Mouse (Mus musculus) kidney, postnatal 0 days (tissue): ENCODE data around the gene Gtpbp1. TPM values are rescaled to one million over a fixed set of nuclear protein-coding genes. Genes with fewer than 3 reads are reported as not detected.

ENCODE experiments used
- ATAC-seq: fragments of 200-750 bp; cut with Nextera tagmentation; replicated peaks from 2 replicates; pipeline ENCODE4 v1.8.0; 2017; ENCODE audit warnings: low read depth, moderate number of reproducible peaks, moderate TSS enrichment, moderate library complexity; ENCODE audit not compliant: low FRiP score
- DNase-seq: peaks from one replicate; pipeline ENCODE4 v3.0.0-alpha.2; 2016; ENCODE audit warnings: low spot score
- H3K27ac ChIP-seq: fragments of 300-500 bp; sonication (generic); 2 replicates; pipeline ENCODE4 v1.5.1; 2014; ENCODE audit warnings: mild to moderate bottlenecking
- H3K27me3 ChIP-seq: fragments of 300-500 bp; sonication (generic); 2 replicates; pipeline ENCODE4 v1.6.1; 2014; ENCODE audit warnings: low read length, mixed read lengths; ENCODE audit not compliant: insufficient read depth
- H3K36me3 ChIP-seq: fragments of 300-500 bp; sonication (generic); 2 replicates; pipeline ENCODE4 v1.6.1; 2014; ENCODE audit warnings: low read length, mixed read lengths; ENCODE audit not compliant: insufficient read depth
- H3K4me1 ChIP-seq: fragments of 300-500 bp; sonication (generic); replicated peaks from 2 replicates; pipeline ENCODE4 v1.6.1; 2014; ENCODE audit warnings: antibody characterized with exemption, low read length, mixed read lengths; ENCODE audit not compliant: insufficient read depth
- H3K4me2 ChIP-seq: fragments of 300-500 bp; sonication (generic); 2 replicates; pipeline ENCODE4 v1.6.1; 2014; ENCODE audit warnings: mild to moderate bottlenecking, low read length, moderate library complexity, mixed read lengths
- H3K4me3 ChIP-seq: fragments of 300-500 bp; sonication (generic); replicated peaks from 2 replicates; pipeline ENCODE4 v1.5.1; 2014; ENCODE audit warnings: low read depth, low read length
- H3K9ac ChIP-seq: fragments of 300-500 bp; sonication (generic); 2 replicates; pipeline ENCODE4 v1.6.1; 2014; ENCODE audit warnings: low read depth, low read length
- H3K9me3 ChIP-seq: fragments of 300-500 bp; sonication (generic); replicated peaks from 2 replicates; pipeline ENCODE4 v1.6.1; 2016; ENCODE audit warnings: low read length, inconsistent platforms, mixed read lengths
- CTCF ChIP-seq: IDR thresholded peaks from 2 replicates; pipeline ENCODE4 v1.5.1; 2016; ENCODE audit warnings: antibody characterized with exemption, low read depth, mild to moderate bottlenecking, moderate library complexity
- WGBS: fragments of 180-500 bp; shearing (Covaris S2); extraction: QIAGEN DNeasy Blood & Tissue Kit; methylation state at CpG from one replicate; pipeline ENCODE4 v1.1.7; 2014; 5-methylcytosine and 5-hydroxymethylcytosine counted together
- polyA plus RNA-seq: library from polyadenylated mRNA; unstranded; fragments of >200 nt; fragmentation: Nextera tagmentation; extraction: Ambion mirVana; gene quantifications from 2 replicates; pipeline ENCODE4 v1.2.1, GENCODE M21; 2015

Gtpbp1 gene
- polyA plus RNA-seq, 1 experiment from 2014 or later = 24.3 TPM

DNA sequence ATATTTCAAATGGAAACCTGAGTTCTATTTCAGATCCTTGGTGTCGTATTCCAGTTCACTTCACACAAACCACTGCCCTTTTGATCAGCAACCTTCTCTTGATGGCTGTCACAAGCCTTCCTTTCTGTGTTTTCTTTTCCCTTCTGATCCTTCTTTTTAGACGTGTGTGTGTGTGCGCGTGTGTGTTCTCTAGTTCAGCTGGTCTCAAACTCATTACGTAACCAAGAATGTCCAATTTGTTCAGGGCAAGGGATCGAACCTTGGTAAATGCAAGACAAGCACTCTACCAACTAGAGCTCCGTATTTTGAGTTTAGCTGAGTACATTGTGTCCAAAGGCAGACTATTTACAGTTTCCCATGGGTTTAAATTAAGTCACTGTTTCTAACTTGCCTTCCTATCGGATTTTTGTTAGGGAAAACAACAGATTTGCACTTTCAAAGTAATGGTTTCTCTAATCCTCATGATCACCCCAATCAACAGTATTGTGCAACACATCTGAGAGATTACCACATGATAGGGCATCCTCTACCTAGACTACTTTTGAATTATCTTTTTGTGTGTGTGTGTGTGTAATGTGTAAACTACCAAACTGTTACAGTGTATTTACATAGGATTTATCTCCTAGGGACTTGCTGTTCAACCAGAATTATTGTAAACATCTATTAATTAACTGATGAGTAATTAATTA, 2.2 kb upstream of the Gtpbp1 start:
- H3K4me1 ChIP-seq = peaks cover 42% of the 10 kb centered on the region
- no peaks in the 10 kb centered on the region for H3K36me3 ChIP-seq
- peak overlapping the region; percentile 88 for H3K4me3 ChIP-seq
- no peak for DNase-seq
- peak overlapping the region; percentile 89 for H3K27ac ChIP-seq
- H3K27me3 ChIP-seq = no peaks in the 10 kb centered on the region
- no peak for ATAC-seq
- WGBS = 3% methylated on average over 8 of the region's 8 CpGs
- no peak for TF ChIP-seq CTCF
- peak overlapping the region; percentile 92; the same call in 1 of the 2 replicates for H3K9ac ChIP-seq
- peak overlapping the region; percentile 78 for H3K4me2 ChIP-seq
- H3K9me3 ChIP-seq = no peaks in the 10 kb centered on the region

DNA sequence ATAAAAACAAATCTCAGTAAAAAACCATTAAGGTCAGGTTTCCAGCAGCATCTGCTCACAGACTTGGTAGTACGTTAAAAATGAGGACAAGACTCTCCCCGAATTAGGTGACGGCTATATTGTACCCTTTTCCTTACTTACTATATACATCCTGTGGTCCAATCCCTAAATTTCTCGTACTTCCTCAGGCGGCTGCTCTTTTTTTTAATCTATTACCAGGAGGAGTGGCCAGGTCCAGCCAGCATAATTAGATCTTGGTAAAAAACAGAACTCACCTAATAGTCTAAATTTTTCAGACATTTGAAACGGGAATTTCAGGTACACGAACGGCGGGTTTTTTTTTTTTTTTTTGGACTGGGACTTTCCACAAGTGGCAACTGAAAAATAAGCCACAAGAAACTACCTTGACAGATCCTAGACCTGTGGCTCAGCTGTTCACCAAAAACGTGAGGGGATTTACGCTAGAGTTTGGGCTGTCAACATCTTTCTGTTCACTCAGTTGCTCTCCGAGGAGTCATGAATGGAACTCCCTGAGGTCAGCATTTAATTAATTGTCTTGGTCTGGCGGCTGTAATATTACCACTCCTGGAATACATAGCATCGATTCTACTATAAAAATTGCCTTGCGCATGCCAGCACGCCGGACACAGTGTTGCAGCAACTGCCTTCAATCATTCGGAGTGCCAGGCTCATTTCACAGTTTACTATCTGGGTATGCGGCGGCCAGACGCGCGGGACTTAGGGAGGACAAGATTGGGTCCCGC, 801 bp upstream of the Gtpbp1 start:
- 9% methylated on average over 24 of the region's 24 CpGs for WGBS
- peak overlapping the region; percentile 90 for H3K4me3 ChIP-seq
- no peaks in the 10 kb centered on the region for H3K36me3 ChIP-seq
- H3K27ac ChIP-seq = peak overlapping the region; percentile 60; the same call in 1 of the 2 replicates
- H3K4me1 ChIP-seq = peaks cover 36% of the 10 kb centered on the region
- TF ChIP-seq CTCF = no peak
- ATAC-seq (no peak), DNase-seq (no peak)
- H3K9me3 ChIP-seq = no peaks in the 10 kb centered on the region
- H3K9ac ChIP-seq = no peak overlapping the region
- H3K27me3 ChIP-seq = no peaks in the 10 kb centered on the region
- peak overlapping the region; percentile 72 for H3K4me2 ChIP-seq

DNA sequence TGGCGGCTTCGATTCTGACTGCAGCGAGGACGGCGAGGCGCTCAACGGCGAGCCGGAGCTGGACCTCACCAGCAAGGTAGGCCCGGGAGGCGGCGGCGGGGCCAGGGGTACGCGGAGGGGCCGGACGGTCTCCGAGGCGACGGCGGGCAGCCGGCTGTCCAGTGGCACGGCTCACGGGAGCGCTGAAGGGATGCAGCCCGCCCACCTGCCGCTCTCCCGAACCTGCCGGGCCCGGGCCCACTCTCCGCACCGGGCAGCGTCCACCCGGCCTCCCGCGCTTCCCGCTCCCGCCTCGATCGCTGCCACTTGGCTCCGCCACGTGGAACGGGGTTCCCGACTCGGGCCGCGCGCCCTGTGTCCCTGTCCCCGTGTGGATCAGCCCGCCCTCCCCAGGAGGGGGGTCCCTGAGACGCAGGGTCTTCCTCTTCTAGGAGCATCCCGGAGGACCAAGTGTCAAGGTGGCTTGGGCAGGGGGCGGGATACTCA, 421 bp downstream of the Gtpbp1 start:
- no peaks in the 10 kb centered on the region for H3K27me3 ChIP-seq
- 0 out of 2 replicates have a peak, but pooled peaks cover under 1% of the 10 kb centered on the region for H3K36me3 ChIP-seq
- WGBS = under 1% methylated on average over 39 of the region's 53 CpGs
- H3K4me2 ChIP-seq = peak overlapping the region; percentile 99
- peak overlapping the region; percentile 91 for H3K9ac ChIP-seq
- ATAC-seq (peak; percentile 4; the same call in 1 of the 2 replicates), DNase-seq (no peak)
- no peaks in the 10 kb centered on the region for H3K9me3 ChIP-seq
- H3K4me1 ChIP-seq = peaks cover 24% of the 10 kb centered on the region
- no peak for TF ChIP-seq CTCF
- H3K4me3 ChIP-seq = peak overlapping the region; percentile 90
- peak overlapping the region; percentile 87 for H3K27ac ChIP-seq

DNA sequence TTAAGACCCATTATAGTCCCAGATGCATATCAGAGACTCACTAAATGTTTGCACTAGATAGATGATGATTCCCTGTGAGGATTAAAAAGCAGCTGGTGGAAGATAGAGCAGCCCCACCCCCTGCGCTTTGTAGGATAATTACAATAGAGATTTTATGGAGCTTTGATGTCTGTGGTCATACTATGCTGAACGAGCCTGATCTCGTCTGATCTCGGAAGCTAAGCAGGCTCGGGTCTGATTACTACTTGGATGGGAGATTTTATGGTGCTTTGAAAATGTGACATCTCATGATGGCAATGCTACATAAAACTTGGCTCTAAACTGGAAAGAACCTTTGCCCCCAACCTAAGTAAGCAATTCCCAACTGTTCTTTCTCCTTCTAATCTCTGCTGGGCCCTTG, 1.7 kb downstream of the Gtpbp1 start:
- Histone ChIP-seq H3K27me3 (no peaks in the 10 kb centered on the region), H3K9ac (no peak overlapping the region), H3K36me3 (0 out of 2 replicates have a peak, but pooled peaks cover 3% of the 10 kb centered on the region), H3K4me2 (peak overlapping the region; percentile 99; the same call in 1 of the 2 replicates), H3K4me3 (no peak overlapping the region), H3K27ac (no peak overlapping the region), H3K9me3 (no peaks in the 10 kb centered on the region), H3K4me1 (peaks cover 28% of the 10 kb centered on the region)
- DNase-seq (no peak), ATAC-seq (no peak)
- TF ChIP-seq CTCF = no peak
- WGBS = 63% methylated on average over 5 of the region's 5 CpGs

DNA sequence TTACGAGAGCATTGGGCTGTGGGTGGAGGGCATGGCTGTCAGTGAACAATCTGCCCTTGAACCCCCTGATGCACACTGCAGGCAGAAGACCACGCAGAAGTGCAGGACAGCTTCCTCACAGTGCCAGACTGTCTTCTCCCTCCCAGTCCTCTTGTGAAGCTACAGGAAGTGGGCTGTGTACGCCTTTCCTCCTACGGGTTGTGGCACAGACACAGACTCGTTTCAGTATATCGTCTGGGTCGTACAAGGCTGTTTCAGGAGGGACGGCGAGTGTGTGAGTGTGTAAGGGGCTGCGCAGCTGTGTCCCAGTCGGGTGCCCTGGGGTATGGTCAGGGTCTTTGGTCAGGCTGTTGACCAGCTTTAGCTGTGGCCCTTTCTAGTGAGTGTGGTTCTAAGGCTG, 3.1 kb downstream of the Gtpbp1 start:
- no peaks in the 10 kb centered on the region for H3K9me3 ChIP-seq
- H3K9ac ChIP-seq = no peak overlapping the region
- no peaks in the 10 kb centered on the region for H3K27me3 ChIP-seq
- H3K27ac ChIP-seq = no peak overlapping the region
- ATAC-seq = no peak
- peaks cover 25% of the 10 kb centered on the region for H3K4me1 ChIP-seq
- no peak overlapping the region for H3K4me2 ChIP-seq
- WGBS = 66% methylated on average over 11 of the region's 11 CpGs
- H3K36me3 ChIP-seq = 0 out of 2 replicates have a peak, but pooled peaks cover 3% of the 10 kb centered on the region
- no peak for DNase-seq
- no peak overlapping the region for H3K4me3 ChIP-seq
- TF ChIP-seq CTCF = no peak

DNA sequence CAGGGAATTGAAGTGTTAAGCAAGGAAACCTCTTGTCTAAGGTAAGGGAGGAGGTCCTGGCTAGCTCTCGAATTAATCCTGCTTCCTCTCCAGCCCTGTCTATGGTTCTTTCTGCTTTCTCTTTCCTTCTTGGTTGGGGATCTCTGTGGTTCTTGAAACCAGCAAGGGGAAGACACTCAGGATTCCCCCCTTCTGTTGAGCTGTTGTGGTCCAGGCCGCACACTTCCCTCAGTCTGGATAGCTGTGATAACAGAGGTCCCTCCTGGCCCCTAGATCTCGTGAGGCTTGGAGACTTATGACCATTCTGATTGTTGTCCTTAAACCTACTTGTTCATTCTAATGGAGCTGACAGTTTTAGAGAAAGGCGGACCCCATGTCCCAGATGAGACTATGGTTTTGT, 3.9 kb downstream of the Gtpbp1 start:
- no peak for TF ChIP-seq CTCF
- peaks cover 24% of the 10 kb centered on the region for H3K4me1 ChIP-seq
- no peak for ATAC-seq
- H3K4me2 ChIP-seq = no peak overlapping the region
- 0 out of 2 replicates have a peak, but pooled peaks cover 3% of the 10 kb centered on the region for H3K36me3 ChIP-seq
- H3K9ac ChIP-seq = no peak overlapping the region
- no peak for DNase-seq
- H3K27me3 ChIP-seq = no peaks in the 10 kb centered on the region
- no peaks in the 10 kb centered on the region for H3K9me3 ChIP-seq
- no peak overlapping the region for H3K27ac ChIP-seq
- H3K4me3 ChIP-seq = no peak overlapping the region
- WGBS = 87% methylated on average over 4 of the region's 4 CpGs
